Mouse (Mus musculus) cerebellum, adult 2 months (tissue): ENCODE measurements at regions not wholly inside any gene's neighbourhood (a gene's known extent, or its start where the extent isn't known, plus 50 kb on each side); places are given as distances from the start of the nearest gene placed in this dataset.

Experiments used
- DNase-seq, 2 experiments: peaks; one replicate each; pipeline ENCODE4 v3.0.0; 2021
- H3K27ac ChIP-seq: fragments of 200-500 bp; 2 replicates; pipeline ENCODE4 v1.5.1; 2012; ENCODE audit warnings: low read length, control low read depth, inconsistent platforms; ENCODE audit not compliant: insufficient read depth
- H3K27me3 ChIP-seq: fragments of 200-500 bp; 2 replicates; pipeline ENCODE4 v1.6.1; 2012; ENCODE audit warnings: inconsistent platforms, mild to moderate bottlenecking, low read length, moderate library complexity; ENCODE audit not compliant: control insufficient read depth, insufficient read depth
- H3K4me1 ChIP-seq: fragments of 200-500 bp; 2 replicates; pipeline ENCODE4 v1.6.1; 2011; ENCODE audit warnings: low read length; ENCODE audit not compliant: control insufficient read depth, insufficient read depth
- H3K4me3 ChIP-seq: fragments of 200-500 bp; replicated peaks from 2 replicates; pipeline ENCODE3; 2011; ENCODE audit warnings: mild to moderate bottlenecking, low read depth, low read length, control low read depth; ENCODE audit not compliant: insufficient read depth
- CTCF ChIP-seq: fragments of 200-500 bp; IDR thresholded peaks from 2 replicates; pipeline ENCODE4 v1.5.1; 2011; ENCODE audit warnings: low read depth, mild to moderate bottlenecking, control low read depth, low read length, moderate library complexity, borderline replicate concordance; ENCODE audit not compliant: insufficient read depth
- POLR2A ChIP-seq: fragments of 200-500 bp; IDR thresholded peaks from 2 replicates; pipeline ENCODE4 v1.6.1; 2011; ENCODE audit warnings: low read length, control low read depth, borderline replicate concordance; ENCODE audit not compliant: insufficient read depth
- WGBS: fragments of 180-500 bp; shearing (Covaris S2); methylation state at CpG from one replicate; pipeline ENCODE4 v1.1.7; 2018; 5-methylcytosine and 5-hydroxymethylcytosine counted together

DNA sequence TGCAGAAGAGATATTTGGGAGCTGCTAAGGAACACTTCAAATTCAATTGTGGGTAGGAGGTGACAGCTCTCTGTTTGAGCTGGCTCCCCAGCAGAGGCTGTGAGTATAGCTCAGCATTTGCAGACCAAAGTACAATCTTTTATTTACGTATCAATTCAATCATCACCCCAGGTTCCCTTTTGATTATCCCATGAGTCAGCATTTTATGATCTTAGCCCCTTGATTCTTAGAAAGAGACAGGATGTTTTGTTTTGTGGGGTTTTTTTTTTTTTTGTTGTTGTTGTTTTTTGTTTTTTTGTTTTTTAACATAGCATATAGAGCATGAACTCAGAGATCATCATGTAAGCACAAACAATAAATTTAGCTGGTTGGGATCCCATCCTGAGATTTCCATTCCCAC lies 267.1 kb downstream of the Cdh9 start:
- Histone ChIP-seq H3K27me3 (no peaks in the 10 kb centered on the region), H3K27ac (no peak overlapping the region), H3K4me3 (no peak overlapping the region), H3K4me1 (no peaks in the 10 kb centered on the region)
- 81% methylated on average over 1 of the region's 1 CpGs for WGBS
- TF ChIP-seq CTCF (no peak), POLR2A (no peak)
- DNase-seq = no peak

DNA sequence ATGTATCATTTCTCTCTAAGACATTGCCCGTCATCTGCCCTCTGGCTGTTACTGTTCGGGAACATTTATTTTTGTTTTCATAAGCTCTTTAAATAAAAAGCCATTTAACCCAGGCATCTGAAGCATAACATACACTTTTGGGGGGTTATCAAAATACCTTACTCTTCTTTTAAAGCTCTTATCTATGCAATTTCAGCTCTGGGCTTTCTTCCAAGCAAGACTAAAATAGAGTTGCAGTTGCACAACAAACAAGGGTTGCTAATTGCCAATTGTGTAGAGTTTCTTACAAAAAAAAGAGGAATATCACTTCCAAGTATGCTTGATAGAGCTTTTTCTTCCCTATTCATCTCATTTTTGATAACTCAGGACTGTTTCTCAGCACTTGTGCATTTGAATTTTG lies 277.6 kb downstream of the Cdh9 start:
- H3K27ac ChIP-seq = no peak overlapping the region
- H3K4me1 ChIP-seq = no peaks in the 10 kb centered on the region
- no peak for DNase-seq
- no peak overlapping the region for H3K4me3 ChIP-seq
- no peaks in the 10 kb centered on the region for H3K27me3 ChIP-seq
- WGBS = 91% methylated on average over 2 of the region's 2 CpGs
- no peak for TF ChIP-seq CTCF
- no peak for TF ChIP-seq POLR2A

DNA sequence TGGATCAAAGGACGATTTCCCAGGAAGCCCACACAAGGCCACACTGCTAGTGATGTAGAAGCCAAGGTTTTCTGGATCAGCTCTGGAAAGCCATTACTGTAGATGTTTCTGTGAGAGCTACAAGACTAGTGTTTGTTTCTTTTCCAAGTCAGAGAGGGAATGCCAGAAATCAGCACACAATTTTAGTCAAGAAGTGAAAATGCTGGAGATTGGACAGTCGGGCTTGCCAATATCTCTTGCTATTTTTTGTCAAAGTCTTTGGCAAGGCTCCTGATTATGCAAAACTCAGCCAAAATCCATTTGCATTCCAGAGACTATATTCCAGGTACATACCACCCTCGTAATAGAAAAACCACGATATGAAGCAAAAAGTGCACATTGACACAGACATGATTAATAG lies 279.3 kb downstream of the Cdh9 start:
- no peaks in the 10 kb centered on the region for H3K4me1 ChIP-seq
- DNase-seq = peak in 1 of 2 experiments; percentile 10
- no peak overlapping the region for H3K27ac ChIP-seq
- H3K4me3 ChIP-seq = no peak overlapping the region
- no peaks in the 10 kb centered on the region for H3K27me3 ChIP-seq
- no peak for TF ChIP-seq CTCF
- TF ChIP-seq POLR2A = no peak
- 9% methylated on average over 4 of the region's 4 CpGs for whole genome bisulfite sequencing

GRCm38 (mm10) chr15:17048867-17049628 lies 320.5 kb downstream of the Cdh9 start:
- no peak for DNase-seq
- Histone ChIP-seq H3K4me3 (no peak overlapping the region), H3K27ac (no peak overlapping the region), H3K27me3 (no peaks in the 10 kb centered on the region), H3K4me1 (no peaks in the 10 kb centered on the region)
- WGBS = 43% methylated on average over 2 of the region's 2 CpGs
- TF ChIP-seq CTCF (no peak), POLR2A (no peak)

- no peaks in the 10 kb centered on the region for H3K4me1 ChIP-seq
- 68% methylated on average over 4 of the region's 4 CpGs for WGBS
- no peak for TF ChIP-seq POLR2A
- TF ChIP-seq CTCF = no peak
- no peak overlapping the region for H3K27ac ChIP-seq
- no peaks in the 10 kb centered on the region for H3K27me3 ChIP-seq
- DNase-seq = no peak
- H3K4me3 ChIP-seq = no peak overlapping the region
Observed at GRCm38 (mm10) chr15:17069772-17070171, 341.2 kb downstream of the Cdh9 start.

DNA sequence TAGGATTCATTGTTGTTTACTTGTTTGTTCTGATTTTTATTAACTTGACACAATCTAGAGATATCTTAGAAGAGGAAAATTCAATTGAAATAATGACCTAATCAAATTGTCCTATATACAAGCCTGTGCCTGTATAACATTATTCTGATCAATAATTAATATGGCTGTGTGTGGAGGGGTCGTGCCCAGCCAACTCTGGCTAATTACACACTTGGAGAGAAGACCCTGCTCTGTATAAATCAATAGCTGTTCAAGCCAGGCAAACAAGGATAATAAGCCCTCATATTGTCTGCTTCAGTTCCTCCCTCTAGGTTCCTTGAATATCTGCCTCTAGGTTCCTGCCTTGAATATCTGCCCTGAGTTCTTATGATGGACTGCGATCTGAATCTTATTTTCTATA lies 355.5 kb downstream of the Cdh9 start:
- Histone ChIP-seq H3K4me3 (no peak overlapping the region), H3K27me3 (no peaks in the 10 kb centered on the region), H3K27ac (no peak overlapping the region), H3K4me1 (no peaks in the 10 kb centered on the region)
- WGBS = 77% methylated on average over 2 of the region's 2 CpGs
- no peak for DNase-seq
- no peak for TF ChIP-seq POLR2A
- TF ChIP-seq CTCF = no peak

DNA sequence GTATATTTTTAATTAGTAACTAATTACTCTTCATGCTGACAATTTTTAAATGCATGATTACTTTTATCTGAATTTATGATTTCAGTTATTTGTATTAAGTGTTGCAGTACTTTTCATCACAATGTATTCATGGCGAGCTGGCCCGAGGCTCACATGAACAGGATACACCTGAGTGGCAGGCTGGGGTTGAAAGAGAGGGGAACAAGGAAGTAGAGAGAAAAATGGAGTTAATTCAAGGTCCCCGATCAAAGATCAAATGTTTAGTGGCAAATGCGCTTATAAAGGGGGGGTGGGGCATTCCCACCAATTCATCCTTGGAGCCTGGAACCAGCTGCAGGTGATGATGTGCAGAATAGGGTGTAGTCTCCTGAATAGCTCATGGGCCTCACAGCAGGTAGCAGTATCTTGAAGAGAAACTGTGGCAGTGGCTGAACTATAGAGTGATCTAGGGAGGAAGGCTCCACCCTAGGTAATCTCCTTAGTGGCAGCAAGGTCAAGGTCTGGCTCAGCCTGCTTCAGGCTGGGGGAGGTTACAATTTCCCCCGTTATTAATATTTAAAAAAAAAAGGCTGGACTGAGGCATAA lies 360.2 kb downstream of the Cdh9 start:
- 92% methylated on average over 5 of the region's 5 CpGs for WGBS
- no peak for TF ChIP-seq CTCF
- TF ChIP-seq POLR2A = no peak
- no peaks in the 10 kb centered on the region for H3K4me1 ChIP-seq

GRCm38 (mm10) chr15:17098927-17099326 lies 370.4 kb downstream of the Cdh9 start:
- H3K4me3 ChIP-seq = no peak overlapping the region
- H3K27ac ChIP-seq = no peak overlapping the region
- 2% methylated on average over 4 of the region's 4 CpGs for WGBS
- no peaks in the 10 kb centered on the region for H3K4me1 ChIP-seq
- peak; percentile 67 for TF ChIP-seq CTCF
- no peak for TF ChIP-seq POLR2A
- no peaks in the 10 kb centered on the region for H3K27me3 ChIP-seq
- peak; percentile 12 to 26 for DNase-seq

More for the DNA sequence above, 360.2 kb downstream of the Cdh9 start:
- Histone ChIP-seq H3K4me3 (no peak overlapping the region), H3K27ac (no peak overlapping the region), H3K27me3 (no peaks in the 10 kb centered on the region)
- DNase-seq = no peak
